Mouse (Mus musculus): ENCODE measurements around the gene Gm20388. TPM values are rescaled to one million over a fixed set of nuclear protein-coding genes. Genes with fewer than 3 reads are reported as not detected.

Gm20388 gene
- total RNA-seq, 2 experiments from 2014 or later, result 2.4 to 2.6 TPM

GRCm38 (mm10) chr8:124301512-124301911 lies 4390.9 kb downstream of the Gm20388 start:
- TF ChIP-seq CTCF (IDR thresholded peaks at IDR 0.05), result no peak
- intact Hi-C loops (cut with DNase I), result no loop called here

DNA sequence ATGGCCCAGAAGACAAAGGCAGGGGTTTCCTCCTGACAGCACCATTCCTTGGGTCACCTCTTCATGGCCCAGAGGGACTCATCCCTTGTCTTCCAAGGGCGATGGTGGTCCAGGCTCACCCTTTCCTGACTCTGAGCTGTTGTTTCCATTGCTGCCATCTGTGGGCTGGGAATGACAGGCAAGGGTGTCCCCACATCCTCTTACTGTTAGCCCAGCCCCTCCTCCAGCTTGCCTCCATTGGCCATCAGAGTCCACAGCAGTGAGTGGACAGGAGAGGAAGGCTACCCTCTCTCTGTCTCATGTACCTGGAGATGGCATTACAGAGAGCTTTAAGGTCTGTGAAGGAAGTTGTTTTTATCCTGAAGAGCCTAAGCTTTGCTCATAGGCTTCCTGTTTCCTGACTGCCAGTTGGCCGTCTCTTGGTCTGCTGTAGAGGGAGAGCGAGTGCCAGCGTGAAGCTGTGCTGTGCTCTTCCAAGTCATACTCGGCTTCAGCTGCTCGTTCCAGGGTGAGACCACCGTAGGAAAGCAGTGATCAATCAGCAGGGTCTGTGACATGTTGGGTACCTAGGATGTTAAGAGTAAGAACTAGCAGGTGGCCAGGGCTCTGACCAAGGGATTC lies 4391.4 kb downstream of the Gm20388 start:
- TF ChIP-seq CTCF (IDR thresholded peaks at IDR 0.05), result no peak
- intact Hi-C loops (cut with DNase I), result no loop called here
- no peak for DNase-seq (ENCODE audit: extremely low spot score in 1 of 2, low spot score in 2 of 2)
- Histone ChIP-seq H3K27ac (peak overlapping the region; percentile 17; the same call in 1 of the 2 replicates), H3K4me3 (no peak overlapping the region)

More at GRCm38 (mm10) chr8:124301512-124301911, 4390.9 kb downstream of the Gm20388 start:
- DNase-seq (ENCODE audit: extremely low spot score in 1 of 2, low spot score in 2 of 2), result no peak
- no peak overlapping the region for H3K4me3 ChIP-seq
- H3K27ac ChIP-seq, result peak overlapping the region; percentile 17; the same call in 1 of the 2 replicates

GRCm38 (mm10) chr8:124303211-124303902 lies 4392.7 kb downstream of the Gm20388 start:
- Histone ChIP-seq H3K4me3 (no peak overlapping the region), H3K27ac (no peak overlapping the region)
- intact Hi-C loops (cut with DNase I), result no loop called here
- DNase-seq (ENCODE audit: extremely low spot score in 1 of 2, low spot score in 2 of 2), result no peak
- TF ChIP-seq CTCF (IDR thresholded peaks at IDR 0.05), result no peak

DNA sequence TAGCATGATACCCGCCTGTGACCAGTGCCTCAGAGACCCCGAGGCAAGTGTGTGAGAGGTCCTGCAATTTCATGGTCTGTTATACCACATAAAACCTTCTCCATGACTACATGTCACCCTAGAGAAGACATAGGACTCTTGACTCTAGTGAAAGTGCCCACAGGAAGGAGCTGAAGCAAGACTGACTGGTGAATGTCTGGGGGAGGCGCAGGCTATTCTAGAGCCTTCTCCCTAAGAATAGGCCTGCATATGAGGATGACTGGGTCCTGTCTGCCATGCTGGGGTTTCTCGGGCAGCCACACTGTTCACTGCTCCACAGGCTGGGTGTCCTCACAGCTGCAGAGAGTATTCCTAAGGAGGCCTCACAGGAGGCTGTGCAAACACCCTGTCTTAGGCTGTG lies 4393.5 kb downstream of the Gm20388 start:
- intact Hi-C loops (cut with DNase I), result no loop called here
- no peak for DNase-seq (ENCODE audit: extremely low spot score in 1 of 2, low spot score in 2 of 2)
- Histone ChIP-seq H3K27ac (peak overlapping the region; percentile 3; the same call in 1 of the 2 replicates), H3K4me3 (no peak overlapping the region)
- TF ChIP-seq CTCF (IDR thresholded peaks at IDR 0.05), result no peak

DNA sequence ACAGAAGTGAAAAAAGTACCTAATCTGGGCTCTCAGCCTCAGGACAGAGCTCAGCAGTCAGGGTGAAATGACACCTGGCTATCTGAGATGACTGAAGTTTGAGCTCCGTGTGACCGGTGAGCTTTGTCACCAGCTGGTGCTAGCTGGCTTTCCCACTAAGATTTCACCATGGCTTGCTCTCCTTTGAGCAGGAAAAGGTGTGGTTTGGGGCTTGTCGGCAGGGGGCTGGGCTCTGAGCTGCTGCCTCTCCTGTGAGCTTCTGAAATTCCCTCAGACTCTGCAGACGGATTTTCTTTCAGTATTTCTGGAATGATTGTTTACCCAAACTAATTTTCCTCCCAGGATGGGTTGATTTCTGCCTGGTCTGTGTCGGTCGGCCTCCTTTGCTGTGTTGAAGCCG lies 4395.9 kb downstream of the Gm20388 start:
- H3K27ac ChIP-seq, result no peak overlapping the region
- intact Hi-C loops (cut with DNase I), result no loop called here

DNA sequence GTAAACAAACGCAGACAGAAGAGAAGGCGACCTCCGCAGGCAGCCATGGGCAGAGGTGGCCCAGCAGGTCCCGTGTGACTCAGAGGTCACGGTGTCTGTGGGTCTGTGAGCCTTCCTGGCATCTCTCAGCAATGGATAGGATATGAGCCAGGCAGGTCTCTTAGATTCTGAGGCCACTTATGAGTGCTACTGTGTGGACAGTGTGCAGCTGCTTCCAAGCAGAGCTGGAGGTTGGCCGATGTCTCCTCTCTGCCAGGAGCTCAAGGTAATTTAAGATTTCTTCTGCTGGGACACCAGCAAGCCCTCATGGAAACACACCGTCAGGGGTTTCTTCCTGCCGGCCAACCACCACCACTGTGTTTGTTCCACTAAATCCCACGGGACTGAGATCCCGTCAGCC lies 4397.1 kb downstream of the Gm20388 start:
- Histone ChIP-seq H3K27ac (no peak overlapping the region), H3K4me3 (no peak overlapping the region)
- intact Hi-C loops (cut with DNase I), result no loop called here
- DNase-seq (ENCODE audit: extremely low spot score in 1 of 2, low spot score in 2 of 2), result no peak
- TF ChIP-seq CTCF (IDR thresholded peaks at IDR 0.05), result no peak

More for the DNA sequence above, 4395.9 kb downstream of the Gm20388 start:
- DNase-seq (ENCODE audit: extremely low spot score in 1 of 2, low spot score in 2 of 2), result no peak
- no peak for TF ChIP-seq CTCF (IDR thresholded peaks at IDR 0.05)
- H3K4me3 ChIP-seq, result no peak overlapping the region

DNA sequence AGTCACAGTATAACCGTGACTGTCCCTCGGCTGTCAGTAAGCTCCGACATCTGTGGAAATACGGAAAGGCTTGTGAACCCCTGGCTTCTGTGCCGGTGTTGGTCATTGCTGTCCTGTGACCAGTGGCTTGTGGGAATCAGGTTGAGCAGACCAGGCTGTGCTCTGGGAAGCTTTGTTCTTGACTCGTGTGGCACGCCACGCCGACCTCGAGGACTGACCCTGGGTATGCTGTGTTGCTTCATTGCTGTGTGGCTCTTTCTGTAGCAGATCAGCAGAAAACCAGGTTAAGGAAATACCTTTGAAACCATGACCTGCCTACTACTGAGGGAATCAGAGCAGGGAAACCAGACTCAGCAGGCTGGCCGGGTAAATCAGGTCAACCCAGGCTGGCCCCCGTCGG lies 4399.9 kb downstream of the Gm20388 start:
- no peak overlapping the region for H3K27ac ChIP-seq
- no peak overlapping the region for H3K4me3 ChIP-seq
- TF ChIP-seq CTCF (IDR thresholded peaks at IDR 0.05), result no peak
- intact Hi-C loops (cut with DNase I), result no loop called here
- no peak for DNase-seq (ENCODE audit: extremely low spot score in 1 of 2, low spot score in 2 of 2)

GRCm38 (mm10) chr8:124311111-124311510 lies 4400.5 kb downstream of the Gm20388 start:
- no peak for DNase-seq (ENCODE audit: extremely low spot score in 1 of 2, low spot score in 2 of 2)
- intact Hi-C loops (cut with DNase I), result no loop called here
- no peak for TF ChIP-seq CTCF (IDR thresholded peaks at IDR 0.05)
- Histone ChIP-seq H3K4me3 (no peak overlapping the region), H3K27ac (no peak overlapping the region)

- intact Hi-C loops (cut with DNase I), result no loop called here
- no peak for DNase-seq (ENCODE audit: extremely low spot score in 1 of 2, low spot score in 2 of 2)
- Histone ChIP-seq H3K4me3 (no peak overlapping the region), H3K27ac (no peak overlapping the region)
- TF ChIP-seq CTCF (IDR thresholded peaks at IDR 0.05), result no peak
These were observed 4401.1 kb downstream of the Gm20388 start for GRCm38 (mm10) chr8:124311723-124312122.

- no peak for TF ChIP-seq CTCF (IDR thresholded peaks at IDR 0.05)
- intact Hi-C loops (cut with DNase I), result no loop called here
- no peak overlapping the region for H3K27ac ChIP-seq
- no peak overlapping the region for H3K4me3 ChIP-seq
- no peak for DNase-seq (ENCODE audit: extremely low spot score in 1 of 2, low spot score in 2 of 2)
These were observed 4401.6 kb downstream of the Gm20388 start for GRCm38 (mm10) chr8:124312228-124312627.

DNA sequence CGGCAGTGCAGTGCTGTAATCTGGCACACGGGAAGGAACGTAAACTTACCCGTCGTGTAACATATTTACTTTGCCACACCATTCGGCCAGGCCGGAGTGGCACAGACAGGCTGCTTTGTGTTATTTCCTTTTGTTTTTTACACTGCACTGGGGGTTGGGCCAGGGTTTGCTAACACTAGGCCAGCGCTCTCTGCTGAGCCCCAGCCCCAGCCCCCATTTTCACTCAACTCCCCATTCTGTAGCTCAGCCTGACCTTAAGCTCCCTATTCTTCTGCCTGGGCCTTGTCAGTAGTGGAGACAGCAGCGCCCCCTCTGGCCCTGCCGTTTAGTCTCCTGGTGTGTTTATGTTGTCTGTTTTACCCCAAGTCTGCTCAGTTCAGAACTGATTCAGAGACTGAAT lies 4404.2 kb downstream of the Gm20388 start:
- no peak for DNase-seq (ENCODE audit: extremely low spot score in 1 of 2, low spot score in 2 of 2)
- peak; percentile 44 for TF ChIP-seq CTCF (IDR thresholded peaks at IDR 0.05)
- H3K27ac ChIP-seq, result no peak overlapping the region
- intact Hi-C loops (cut with DNase I), result no loop called here
- no peak overlapping the region for H3K4me3 ChIP-seq

DNA sequence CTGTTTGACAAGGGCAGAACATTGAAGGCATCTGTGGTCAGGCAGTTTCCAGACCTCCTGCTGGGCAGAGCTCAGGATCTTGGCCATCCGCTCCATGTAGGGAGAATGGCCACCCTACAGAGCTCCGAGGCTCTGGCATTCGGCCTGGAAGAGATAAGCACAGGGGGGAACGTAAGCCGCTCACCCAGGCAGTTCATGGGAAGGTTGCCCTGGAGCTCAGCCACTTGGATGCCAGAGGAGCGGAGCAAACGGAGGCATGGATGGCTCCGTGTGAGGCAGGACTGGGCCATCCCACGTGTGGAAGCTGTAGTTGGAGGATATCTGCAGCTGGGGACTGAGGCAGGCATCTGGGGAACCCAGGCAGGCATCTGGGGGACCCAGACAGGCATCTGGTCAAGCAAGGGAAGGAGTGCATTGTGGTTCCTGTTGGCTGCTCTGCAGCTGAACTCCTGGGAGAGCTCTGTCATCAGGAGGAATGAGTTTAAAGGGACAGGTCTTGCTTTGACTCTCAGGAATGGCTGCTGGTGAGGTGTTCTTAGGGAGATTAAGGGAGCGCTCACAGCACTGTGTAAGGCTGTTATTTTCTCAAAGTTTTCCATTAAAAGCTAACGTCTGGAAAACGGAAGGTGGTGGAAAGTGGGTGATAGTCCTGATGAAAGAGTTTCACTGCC lies 4406.0 kb downstream of the Gm20388 start:
- H3K4me3 ChIP-seq, result no peak overlapping the region
- no peak for DNase-seq (ENCODE audit: extremely low spot score in 1 of 2, low spot score in 2 of 2)
- no peak for TF ChIP-seq CTCF (IDR thresholded peaks at IDR 0.05)
- no peak overlapping the region for H3K27ac ChIP-seq
- intact Hi-C loops (cut with DNase I), result no loop called here
